Mouse (Mus musculus): Measurements from ENCODE around the gene Xntrpc. TPM values are rescaled to one million over a fixed set of nuclear protein-coding genes. Genes with fewer than 3 reads are reported as not detected.

The Xntrpc gene
- polyA plus RNA-seq (2015; fragmentation: Nextera tagmentation; extraction: Ambion mirVana): 0.35 TPM in 2 replicates

GRCm38 (mm10) chr7:102065046-102065891 lies at the start of gene Xntrpc, which contains the start of the genes Rnf121 and Xndc1:
Gene Xntrpc (plus strand): TSS chr7:102065713.
Gene Rnf121 (minus strand): TSS chr7:102065469.
Gene Xndc1 (plus strand): TSS chr7:102065511.

GRCm38 (mm10) chr7:102018590-102018989 lies 46.9 kb upstream of the Xntrpc start, which contains the start of gene Il18bp:
Gene Il18bp (minus strand): TSS chr7:102018690.

GRCm38 (mm10) chr7:102082816-102083215 lies 17.3 kb downstream of the Xntrpc start, which contains the start of gene Trpc2:
Gene Trpc2 (plus strand): TSS chr7:102083116.

GRCm38 (mm10) chr7:102101487-102101886 lies 36.0 kb downstream of the Xntrpc start, which contains the start of gene Art1:
Gene Art1 (plus strand): TSS chr7:102101743.

GRCm38 (mm10) chr7:102109171-102109570 lies 43.7 kb downstream of the Xntrpc start, which contains the start of gene Art5:
Gene Art5 (minus strand): TSS chr7:102109489.

GRCm38 (mm10) chr7:102116579-102117331 lies 51.2 kb downstream of the Xntrpc start, which contains the start of gene Chrna10:
Gene Chrna10 (minus strand): TSS chr7:102116828.

Other genes with a start within 250 kb of the Xntrpc start
- gene Phox2a, start 247.4 kb upstream of the Xntrpc start, polyA plus RNA-seq (2015; fragmentation: Nextera tagmentation; extraction: Ambion mirVana): 37.8 and 71.4 TPM in 2 replicates
- gene Inppl1, start 227.5 kb upstream of the Xntrpc start, polyA plus RNA-seq (2015; fragmentation: Nextera tagmentation; extraction: Ambion mirVana): 20.2 and 33.4 TPM in 2 replicates
- gene Folr2, start 208.5 kb upstream of the Xntrpc start, polyA plus RNA-seq (2015; fragmentation: Nextera tagmentation; extraction: Ambion mirVana): 9.9 and 11.1 TPM in 2 replicates
- 30.2 and 36.9 TPM in 2 replicates for gene Anapc15, start 202.0 kb upstream of the Xntrpc start, polyA plus RNA-seq (2015; fragmentation: Nextera tagmentation; extraction: Ambion mirVana)
- 8.2 and 12.2 TPM in 2 replicates for gene Folr1, start 194.9 kb upstream of the Xntrpc start, polyA plus RNA-seq (2015; fragmentation: Nextera tagmentation; extraction: Ambion mirVana)
- 118 and 135 TPM in 2 replicates for gene Lamtor1, start 159.8 kb upstream of the Xntrpc start, polyA plus RNA-seq (2015; fragmentation: Nextera tagmentation; extraction: Ambion mirVana)
- gene Tomt, start 159.4 kb upstream of the Xntrpc start, polyA plus RNA-seq (2015; fragmentation: Nextera tagmentation; extraction: Ambion mirVana): 0.08 TPM in 1 of 2 replicates, not detected in the other
- 14.3 and 19.7 TPM in 2 replicates for gene Lrrc51, start 131.8 kb upstream of the Xntrpc start, polyA plus RNA-seq (2015; fragmentation: Nextera tagmentation; extraction: Ambion mirVana)
- gene Numa1, start 131.6 kb upstream of the Xntrpc start, polyA plus RNA-seq (2015; fragmentation: Nextera tagmentation; extraction: Ambion mirVana): 30.6 and 40.0 TPM in 2 replicates
- gene Il18bp, start 47.0 kb upstream of the Xntrpc start, polyA plus RNA-seq (2015; fragmentation: Nextera tagmentation; extraction: Ambion mirVana): 7.5 and 13.6 TPM in 2 replicates
- 14.0 and 15.6 TPM in 2 replicates for gene Rnf121, start 244 bp upstream of the Xntrpc start, polyA plus RNA-seq (2015; fragmentation: Nextera tagmentation; extraction: Ambion mirVana)
- 8.7 and 12.5 TPM in 2 replicates for gene Xndc1, start 202 bp upstream of the Xntrpc start, polyA plus RNA-seq (2015; fragmentation: Nextera tagmentation; extraction: Ambion mirVana)
- not detected in 2 replicates for gene Trpc2, start 17.4 kb downstream of the Xntrpc start, polyA plus RNA-seq (2015; fragmentation: Nextera tagmentation; extraction: Ambion mirVana)
- gene Art1, start 36.0 kb downstream of the Xntrpc start, polyA plus RNA-seq (2015; fragmentation: Nextera tagmentation; extraction: Ambion mirVana): 2.0 and 2.4 TPM in 2 replicates
- gene Art5, start 43.8 kb downstream of the Xntrpc start, polyA plus RNA-seq (2015; fragmentation: Nextera tagmentation; extraction: Ambion mirVana): 1.1 and 1.7 TPM in 2 replicates
- gene Chrna10, start 51.1 kb downstream of the Xntrpc start, polyA plus RNA-seq (2015; fragmentation: Nextera tagmentation; extraction: Ambion mirVana): 0.29 TPM in 1 of 2 replicates, not detected in the other
- 10.6 and 14.8 TPM in 2 replicates for gene Nup98, start 144.5 kb downstream of the Xntrpc start, polyA plus RNA-seq (2015; fragmentation: Nextera tagmentation; extraction: Ambion mirVana)
- 79.7 and 172 TPM in 2 replicates for gene Pgap2, start 144.5 kb downstream of the Xntrpc start, polyA plus RNA-seq (2015; fragmentation: Nextera tagmentation; extraction: Ambion mirVana)
- 42.5 and 58.3 TPM in 2 replicates for gene Rhog, start 190.3 kb downstream of the Xntrpc start, polyA plus RNA-seq (2015; fragmentation: Nextera tagmentation; extraction: Ambion mirVana)
- gene Stim1, start 202.1 kb downstream of the Xntrpc start, polyA plus RNA-seq (2015; fragmentation: Nextera tagmentation; extraction: Ambion mirVana): 20.1 and 31.1 TPM in 2 replicates